Mouse (Mus musculus): ENCODE data around the gene Atp2b1. TPM values are rescaled to one million over a fixed set of nuclear protein-coding genes. Genes with fewer than 3 reads are reported as not detected.

The Atp2b1 gene
- total and polyA plus RNA-seq, 3 experiments: 25.0 to 41.7 (median 31.7) TPM

DNA sequence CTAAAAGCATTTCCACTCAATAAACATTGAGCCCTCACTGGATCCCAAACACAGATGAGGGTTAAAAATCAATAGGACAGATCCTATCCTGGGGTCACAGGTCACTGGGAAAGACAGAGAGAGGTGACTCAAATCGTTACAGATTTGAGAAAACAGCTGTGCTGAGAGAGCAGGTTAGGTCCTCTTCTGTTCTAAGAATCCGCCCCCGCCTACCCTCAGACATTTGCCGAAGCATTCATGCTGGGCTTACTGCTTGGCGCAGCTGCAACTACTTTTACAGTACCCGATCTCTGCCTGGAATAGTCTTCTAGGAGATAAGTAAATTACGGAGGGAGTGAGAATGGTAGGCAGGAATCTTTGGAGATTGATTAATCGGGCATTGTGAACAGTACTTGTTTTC is 47.9 kb downstream of the Atp2b1 start:
- peaks cover 8 to 68% of the 10 kb centered on the region in 2 experiments; a peak in 3 of 4 replicates for H3K4me1 ChIP-seq (ENCODE audit: control insufficient read depth in 1 of 2, insufficient read depth in 2 of 2)
- dilution Hi-C loops (cut with MboI; ENCODE audit: extremely low pct_ligation_motif_present, extremely low pct_unique_long_range_greater_than_20kb, low sequenced_read_pairs): no loop called here
- peak; percentile 67 for DNase-seq (ENCODE audit: extremely low read depth)

DNA sequence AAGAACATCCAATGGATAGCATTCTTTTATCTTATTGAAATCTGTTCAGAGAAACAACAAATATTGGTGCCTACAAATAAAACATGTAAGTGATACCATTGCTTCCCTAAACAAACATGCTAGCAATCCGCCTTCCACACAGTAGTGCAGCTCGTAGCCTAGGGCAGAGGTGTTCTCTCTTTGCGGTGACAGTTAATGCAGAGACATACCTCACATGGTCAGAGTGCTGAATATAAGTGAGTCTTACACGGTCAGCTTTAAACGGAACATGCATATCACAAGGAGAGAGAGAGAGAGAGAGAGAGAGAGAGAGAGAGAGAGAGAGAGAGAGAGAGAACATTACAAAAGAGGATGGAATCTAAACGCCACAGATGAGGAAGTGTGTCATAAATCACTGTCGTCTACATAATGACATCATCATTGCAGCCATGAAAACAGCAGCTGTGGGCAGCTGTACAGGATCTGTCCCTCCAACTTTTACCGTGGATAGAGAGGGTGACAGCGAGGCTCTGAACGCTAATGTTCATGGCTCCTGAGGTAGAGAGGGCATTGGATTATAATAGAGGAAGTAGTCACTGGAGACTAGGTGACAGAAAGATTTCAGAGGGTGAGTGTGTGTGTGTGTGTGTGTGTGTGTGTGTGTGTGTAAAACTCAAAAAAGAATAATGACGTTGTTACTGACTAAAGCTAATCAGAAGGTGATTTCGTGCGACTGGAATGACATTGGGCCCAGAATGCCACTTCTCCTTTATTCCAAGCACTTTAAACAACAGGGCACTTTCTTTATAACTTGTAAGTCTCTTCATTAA is 52.4 kb downstream of the Atp2b1 start:
- dilution Hi-C loops (cut with MboI; ENCODE audit: extremely low pct_ligation_motif_present, extremely low pct_unique_long_range_greater_than_20kb, low sequenced_read_pairs): no loop called here
- in situ Hi-C loops (cut with MboI; ENCODE audit: low pct_ligation_motif_present, low pct_unique_long_range_greater_than_20kb, low sequenced_read_pairs): no loop called here

More for the DNA sequence above, 47.9 kb downstream of the Atp2b1 start:
- Histone ChIP-seq H3K79me2 (replicated peaks; ENCODE audit: control insufficient read depth, extremely low read depth, insufficient read depth, poor library complexity, severe bottlenecking) (peaks cover 62% of the 10 kb centered on the region), H3K9ac (ENCODE audit: insufficient read depth, low read depth) (peak overlapping the region; percentile 2; the same call in 1 of the 2 replicates), H3K27me3 (replicated peaks) (no peaks in the 10 kb centered on the region), H3K36me3 (replicated peaks in 1 of 2; ENCODE audit: control insufficient read depth in 1 of 2, insufficient read depth in 1 of 2, low read length in 1 of 2) (peaks cover 0 to 18% of the 10 kb centered on the region in 2 experiments), H3K4me2 (ENCODE audit: insufficient read depth, low read depth, poor library complexity, severe bottlenecking) (0 out of 2 replicates have a peak overlapping the region, but pooled peaks have one; percentile 2), H3K9me3 (replicated peaks; ENCODE audit: low read length) (no peaks in the 10 kb centered on the region), H3K4me3 (replicated peaks in 1 of 3; ENCODE audit: low read depth in 2 of 3, low read length in 2 of 3, poor library complexity in 1 of 3) (peak overlapping the region in 1 of 3 experiments; percentile 26), H3K27ac (ENCODE audit: insufficient read depth, low read depth) (no peak overlapping the region)
- TF ChIP-seq EP300 (IDR thresholded peaks at IDR 0.05; ENCODE audit: low read length): peak; percentile 81
- TF ChIP-seq POLR2AphosphoS2 (IDR thresholded peaks at IDR 0.05; ENCODE audit: low read depth, low read length): no peak
- TF ChIP-seq JUND (conservative IDR thresholded peaks at IDR 0.05; ENCODE audit: low read depth, low read length): peak; percentile 85
- TF ChIP-seq ZC3H11A (IDR thresholded peaks at IDR 0.05; ENCODE audit: low read depth, low read length): no peak
- peak; percentile 72 for TF ChIP-seq ETS1 (conservative IDR thresholded peaks at IDR 0.05; ENCODE audit: low read depth, low read length)
- peak; percentile 53; the same call in 1 of the 2 replicates for TF ChIP-seq JUN (IDR thresholded peaks at IDR 0.05; ENCODE audit: insufficient read depth, low read depth, low read length)
- no peak for TF ChIP-seq ZMIZ1 (IDR thresholded peaks at IDR 0.05; ENCODE audit: low read depth, low read length)
- peak; percentile 64; the same call in 1 of the 2 replicates for TF ChIP-seq MXI1 (IDR thresholded peaks at IDR 0.05; ENCODE audit: low read depth, low read length)
- peak; percentile 71; the same call in 1 of the 2 replicates for TF ChIP-seq SIN3A (IDR thresholded peaks at IDR 0.05; ENCODE audit: low read length)
- TF ChIP-seq CTCF (conservative IDR thresholded peaks at IDR 0.05 in 1 of 2, IDR thresholded peaks at IDR 0.05 in 1 of 2; ENCODE audit: low read depth in 2 of 2, low read length in 2 of 2): no peak
- TF ChIP-seq MYC (IDR thresholded peaks at IDR 0.05; ENCODE audit: low read depth, low read length): no peak
- no peak for TF ChIP-seq MEF2A (IDR thresholded peaks at IDR 0.05; ENCODE audit: borderline replicate concordance, low read depth, low read length)
- TF ChIP-seq HCFC1 (IDR thresholded peaks at IDR 0.05; ENCODE audit: low read depth, low read length): no peak
- TF ChIP-seq TCF12 (IDR thresholded peaks at IDR 0.05; ENCODE audit: low read depth, low read length): 0 out of 2 replicates have a peak, but pooled peaks have one; percentile 32
- TF ChIP-seq BHLHE40 (IDR thresholded peaks at IDR 0.05; ENCODE audit: low read depth, low read length): peak; percentile 21; the same call in 1 of the 2 replicates
- TF ChIP-seq GABPA (IDR thresholded peaks at IDR 0.05; ENCODE audit: insufficient replicate concordance, low read depth, low read length): no peak
- TF ChIP-seq MAFK (IDR thresholded peaks at IDR 0.05; ENCODE audit: insufficient replicate concordance, low read length): 0 out of 2 replicates have a peak, but pooled peaks have one; percentile 18
- 0 out of 2 replicates have a peak, but pooled peaks have one; percentile 43 for TF ChIP-seq MAZ (IDR thresholded peaks at IDR 0.05; ENCODE audit: low read depth, low read length)
- 0 out of 2 replicates have a peak, but pooled peaks have one; percentile 27 for TF ChIP-seq MAX (IDR thresholded peaks at IDR 0.05; ENCODE audit: low read length)
- TF ChIP-seq IRF4 (IDR thresholded peaks at IDR 0.05; ENCODE audit: low read depth, low read length): peak; percentile 88
- in situ Hi-C loops (cut with MboI; ENCODE audit: low pct_ligation_motif_present, low pct_unique_long_range_greater_than_20kb, low sequenced_read_pairs): no loop called here

More for the DNA sequence above, 52.4 kb downstream of the Atp2b1 start:
- Histone ChIP-seq H3K4me1 (ENCODE audit: control insufficient read depth in 1 of 2, insufficient read depth in 2 of 2) (peaks cover 14 to 65% of the 10 kb centered on the region in 2 experiments), H3K9ac (ENCODE audit: insufficient read depth, low read depth) (no peak overlapping the region), H3K4me3 (replicated peaks in 1 of 3; ENCODE audit: low read depth in 2 of 3, low read length in 2 of 3, poor library complexity in 1 of 3) (no peak overlapping the region), H3K79me2 (replicated peaks; ENCODE audit: control insufficient read depth, extremely low read depth, insufficient read depth, poor library complexity, severe bottlenecking) (peaks cover 32% of the 10 kb centered on the region), H3K27me3 (replicated peaks) (no peaks in the 10 kb centered on the region), H3K4me2 (ENCODE audit: insufficient read depth, low read depth, poor library complexity, severe bottlenecking) (no peak overlapping the region), H3K36me3 (replicated peaks in 1 of 2; ENCODE audit: control insufficient read depth in 1 of 2, insufficient read depth in 1 of 2, low read length in 1 of 2) (peaks cover 3 to 46% of the 10 kb centered on the region in 2 experiments), H3K9me3 (replicated peaks; ENCODE audit: low read length) (no peaks in the 10 kb centered on the region), H3K27ac (ENCODE audit: insufficient read depth, low read depth) (no peak overlapping the region)
- no peak for TF ChIP-seq NELFE (IDR thresholded peaks at IDR 0.05; ENCODE audit: low read depth, low read length)
- TF ChIP-seq ZNF384 (IDR thresholded peaks at IDR 0.05; ENCODE audit: low read depth, low read length): no peak
- no peak for TF ChIP-seq GABPA (IDR thresholded peaks at IDR 0.05; ENCODE audit: insufficient replicate concordance, low read depth, low read length)
- TF ChIP-seq RAD21 (IDR thresholded peaks at IDR 0.05; ENCODE audit: low read depth, low read length): no peak
- no peak for TF ChIP-seq ZC3H11A (IDR thresholded peaks at IDR 0.05; ENCODE audit: low read depth, low read length)
- no peak for TF ChIP-seq PAX5 (IDR thresholded peaks at IDR 0.05; ENCODE audit: low read length)
- TF ChIP-seq MAFK (IDR thresholded peaks at IDR 0.05; ENCODE audit: insufficient replicate concordance, low read length): no peak
- TF ChIP-seq POLR2AphosphoS2 (IDR thresholded peaks at IDR 0.05; ENCODE audit: low read depth, low read length): no peak
- DNase-seq (ENCODE audit: extremely low read depth): no peak

Measured in CH12.LX (cell line).